Mouse (Mus musculus) CH12.LX (cell line): ENCODE results near the gene Fev. TPM values are rescaled to one million over a fixed set of nuclear protein-coding genes. Genes with fewer than 3 reads are reported as not detected.

ENCODE experiments used
- DNase-seq: peaks from one replicate; pipeline ENCODE4 v3.0.0-alpha.2; 2013; ENCODE audit errors: extremely low read depth
- H3K27ac ChIP-seq: 2 replicates; pipeline ENCODE4 v1.5.1; 2012; ENCODE audit warnings: low read depth, mild to moderate bottlenecking, control low read depth, moderate library complexity; ENCODE audit not compliant: insufficient read depth
- H3K27me3 ChIP-seq: replicated peaks from 2 replicates; pipeline ENCODE3; 2012; ENCODE audit warnings: inconsistent platforms
- H3K36me3 ChIP-seq, 2 experiments: replicated peaks in 1 of 2; 2 replicates each; pipeline versions ENCODE3 to v1.6.1; 2012; ENCODE audit warnings: inconsistent platforms in 1 of 2, low read length in 1 of 2, mild to moderate bottlenecking in 1 of 2, mixed read lengths in 1 of 2, moderate library complexity in 1 of 2; ENCODE audit not compliant: control insufficient read depth in 1 of 2, insufficient read depth in 1 of 2
- H3K4me1 ChIP-seq, 2 experiments: 2 replicates each; pipeline ENCODE4 v1.6.1; 2012; ENCODE audit warnings: inconsistent platforms in 1 of 2, moderate library complexity in 1 of 2; ENCODE audit not compliant: insufficient read depth in 2 of 2, control insufficient read depth in 1 of 2
- H3K4me2 ChIP-seq: 2 replicates; pipeline ENCODE4 v1.6.1; 2012; ENCODE audit warnings: low read depth, mild to moderate bottlenecking, control low read depth; ENCODE audit not compliant: poor library complexity, insufficient read depth, severe bottlenecking
- H3K4me3 ChIP-seq, 3 experiments: fragments of 150-350 bp in 1 of 3; sonication (generic) in 1 of 3; replicated peaks in 1 of 3; 2 replicates each; pipeline versions ENCODE3 to v1.5.1; 2011 to 2012; ENCODE audit warnings: low read depth in 2 of 3, low read length in 2 of 3, mild to moderate bottlenecking in 2 of 3, moderate library complexity in 2 of 3, control low read depth in 1 of 3, improper control_type of control experiment in 1 of 3, inconsistent platforms in 1 of 3, mixed read lengths in 1 of 3; ENCODE audit not compliant: poor library complexity in 1 of 3
- H3K79me2 ChIP-seq: replicated peaks from 2 replicates; pipeline ENCODE4 v1.6.1; 2012; ENCODE audit warnings: mild to moderate bottlenecking, moderate library complexity; ENCODE audit not compliant: control insufficient read depth, poor library complexity, insufficient read depth, severe bottlenecking; ENCODE audit errors: extremely low read depth
- H3K9ac ChIP-seq: 2 replicates; pipeline ENCODE4 v1.6.1; 2012; ENCODE audit warnings: low read depth, mild to moderate bottlenecking, control low read depth, moderate library complexity; ENCODE audit not compliant: insufficient read depth
- H3K9me3 ChIP-seq: replicated peaks from 2 replicates; pipeline ENCODE3; 2012; ENCODE audit warnings: low read length, inconsistent platforms, mixed read lengths
- BHLHE40 ChIP-seq: IDR thresholded peaks from 2 replicates; pipeline ENCODE4 v1.6.1; 2011; ENCODE audit warnings: mild to moderate bottlenecking, low read depth, low read length, improper control_type of control experiment
- CHD2 ChIP-seq: IDR thresholded peaks from 2 replicates; pipeline ENCODE4 v1.6.1; 2011; ENCODE audit warnings: low read length, improper control_type of control experiment
- E2F4 ChIP-seq: IDR thresholded peaks from 2 replicates; pipeline ENCODE4 v1.6.1; 2011; ENCODE audit warnings: low read depth, low read length, improper control_type of control experiment; ENCODE audit not compliant: insufficient replicate concordance
- EP300 ChIP-seq: IDR thresholded peaks from 2 replicates; pipeline ENCODE4 v1.6.1; 2011; ENCODE audit warnings: low read length, improper control_type of control experiment
- GABPA ChIP-seq: IDR thresholded peaks from 2 replicates; pipeline ENCODE4 v1.6.1; 2012; ENCODE audit warnings: low read depth, low read length, improper control_type of control experiment, inconsistent platforms; ENCODE audit not compliant: insufficient replicate concordance
- HCFC1 ChIP-seq: IDR thresholded peaks from 2 replicates; pipeline ENCODE4 v1.6.1; 2012; ENCODE audit warnings: low read depth, mild to moderate bottlenecking, inconsistent platforms, low read length, improper control_type of control experiment
- IRF4 ChIP-seq: IDR thresholded peaks from 2 replicates; pipeline ENCODE4 v1.6.1; 2014; ENCODE audit warnings: low read depth, mild to moderate bottlenecking, inconsistent platforms, low read length, improper control_type of control experiment
- JUN ChIP-seq: IDR thresholded peaks from 2 replicates; pipeline ENCODE4 v1.6.1; 2011; ENCODE audit warnings: low read depth, mild to moderate bottlenecking, low read length, improper control_type of control experiment, moderate library complexity; ENCODE audit not compliant: insufficient read depth
- JUND ChIP-seq: conservative IDR thresholded peaks from 2 replicates; pipeline ENCODE4 v1.6.1; 2011; ENCODE audit warnings: low read depth, low read length, improper control_type of control experiment
- KAT2A ChIP-seq: IDR thresholded peaks from 2 replicates; pipeline ENCODE4 v1.6.1; 2012; ENCODE audit warnings: low read length, improper control_type of control experiment, inconsistent platforms; ENCODE audit not compliant: insufficient replicate concordance
- MAFK ChIP-seq: IDR thresholded peaks from 2 replicates; pipeline ENCODE4 v1.6.1; 2011; ENCODE audit warnings: low read length, improper control_type of control experiment; ENCODE audit not compliant: insufficient replicate concordance
- MAX ChIP-seq: IDR thresholded peaks from 2 replicates; pipeline ENCODE4 v1.6.1; 2011; ENCODE audit warnings: low read length, improper control_type of control experiment
- MAZ ChIP-seq: IDR thresholded peaks from 2 replicates; pipeline ENCODE4 v1.6.1; 2012; ENCODE audit warnings: low read depth, mild to moderate bottlenecking, inconsistent platforms, low read length, improper control_type of control experiment, moderate library complexity
- MEF2A ChIP-seq: IDR thresholded peaks from 2 replicates; pipeline ENCODE4 v1.6.1; 2014; ENCODE audit warnings: low read depth, mild to moderate bottlenecking, inconsistent platforms, low read length, improper control_type of control experiment, borderline replicate concordance
- MYC ChIP-seq: IDR thresholded peaks from 2 replicates; pipeline ENCODE4 v1.6.1; 2011; ENCODE audit warnings: low read depth, mild to moderate bottlenecking, improper control_type of control experiment, low read length
- PAX5 ChIP-seq: IDR thresholded peaks from 2 replicates; pipeline ENCODE4 v1.6.1; 2012; ENCODE audit warnings: low read length, inconsistent platforms, mixed read lengths
- POLR2A ChIP-seq: IDR thresholded peaks from 2 replicates; pipeline ENCODE4 v1.6.1; 2011; ENCODE audit warnings: low read depth, mild to moderate bottlenecking, improper control_type of control experiment, low read length
- POLR2AphosphoS2 ChIP-seq: IDR thresholded peaks from 2 replicates; pipeline ENCODE4 v1.6.1; 2011; ENCODE audit warnings: low read depth, low read length, improper control_type of control experiment
- RAD21 ChIP-seq: IDR thresholded peaks from 2 replicates; pipeline ENCODE4 v1.6.1; 2011; ENCODE audit warnings: low read depth, mild to moderate bottlenecking, low read length, improper control_type of control experiment, moderate library complexity
- RCOR1 ChIP-seq: conservative IDR thresholded peaks from 2 replicates; pipeline ENCODE4 v1.6.1; 2012; ENCODE audit warnings: low read depth, mild to moderate bottlenecking, inconsistent platforms, low read length, improper control_type of control experiment
- SIN3A ChIP-seq: IDR thresholded peaks from 2 replicates; pipeline ENCODE4 v1.6.1; 2012; ENCODE audit warnings: low read length, improper control_type of control experiment, inconsistent platforms
- SMC3 ChIP-seq: IDR thresholded peaks from 2 replicates; pipeline ENCODE4 v1.6.1; 2011; ENCODE audit warnings: low read depth, low read length, improper control_type of control experiment
- TBP ChIP-seq: conservative IDR thresholded peaks from 2 replicates; pipeline ENCODE4 v1.6.1; 2011; ENCODE audit warnings: low read depth, low read length, improper control_type of control experiment
- TCF12 ChIP-seq: IDR thresholded peaks from 2 replicates; pipeline ENCODE4 v1.6.1; 2014; ENCODE audit warnings: low read depth, mild to moderate bottlenecking, inconsistent platforms, low read length, improper control_type of control experiment
- UBTF ChIP-seq: IDR thresholded peaks from 2 replicates; pipeline ENCODE4 v1.6.1; 2012; ENCODE audit warnings: low read depth, mild to moderate bottlenecking, inconsistent platforms, low read length, improper control_type of control experiment, moderate library complexity
- USF1 ChIP-seq: IDR thresholded peaks from 2 replicates; pipeline ENCODE4 v1.6.1; 2014; ENCODE audit warnings: low read depth, mild to moderate bottlenecking, inconsistent platforms, low read length, improper control_type of control experiment
- ZKSCAN1 ChIP-seq: IDR thresholded peaks from 2 replicates; pipeline ENCODE4 v1.6.1; 2012; ENCODE audit warnings: low read depth, inconsistent platforms, low read length, improper control_type of control experiment, borderline replicate concordance
- ZMIZ1 ChIP-seq: IDR thresholded peaks from 2 replicates; pipeline ENCODE4 v1.6.1; 2012; ENCODE audit warnings: low read depth, mild to moderate bottlenecking, inconsistent platforms, low read length, improper control_type of control experiment
- ZNF384 ChIP-seq: IDR thresholded peaks from 2 replicates; pipeline ENCODE4 v1.6.1; 2012; ENCODE audit warnings: low read depth, low read length, improper control_type of control experiment, inconsistent platforms
- dilution Hi-C: fragments of 300-500 bp; cut with MboI; formaldehyde crosslinking; loops from 2 replicates; pipeline ENCODE4 v1.14.3; 2020; ENCODE audit warnings: low sequenced_read_pairs; ENCODE audit not compliant: extremely low pct_unique_long_range_greater_than_20kb, extremely low pct_ligation_motif_present
- in situ Hi-C: fragments of 300-500 bp; cut with MboI; formaldehyde crosslinking; loops from 3 replicates; pipeline ENCODE4 v1.14.3; 2019; ENCODE audit warnings: low sequenced_read_pairs, low pct_ligation_motif_present, low pct_unique_long_range_greater_than_20kb, mixed read lengths
- polyA plus RNA-seq: library from polyadenylated mRNA; unstranded; fragments of >175 nt; gene quantifications from 2 replicates; pipeline ENCODE4 v1.2.1, GENCODE M21; 2012; ENCODE audit warnings: low read depth; ENCODE audit not compliant: insufficient read length
- total RNA-seq, 2 experiments: library from RNA; depleted of rRNA; stranded (reverse); fragments of 300-350 nt in 1 of 2; fragments of >200 nt in 1 of 2; gene quantifications; 2 replicates each; pipeline ENCODE4 v1.2.3; 2012 to 2014

The Fev gene
- total and polyA plus RNA-seq, 3 experiments: not detected

DNA sequence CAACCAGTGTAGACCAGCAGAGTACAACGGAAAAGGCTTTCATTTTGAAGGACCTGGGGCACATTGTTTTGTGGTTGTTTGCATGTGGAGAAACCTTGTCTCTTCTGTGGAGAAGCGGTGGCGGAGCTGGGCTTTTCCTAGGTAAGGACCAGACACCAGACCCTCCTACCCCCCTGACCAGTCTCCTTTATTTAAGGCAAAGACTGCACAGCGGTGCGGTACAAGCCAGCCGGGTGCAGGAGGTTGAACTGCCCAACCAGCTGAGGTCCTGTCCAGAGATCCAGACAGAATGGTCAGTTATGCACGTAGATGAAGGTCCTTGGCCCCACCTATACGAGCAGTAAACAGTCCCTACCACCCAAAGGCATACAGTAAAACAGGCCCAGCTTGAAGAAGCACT, 2.4 kb downstream of the Fev start:
- peaks cover 2 to 5% of the 10 kb centered on the region in 2 experiments; a peak in 2 of 4 replicates for H3K4me1 ChIP-seq
- H3K27me3 ChIP-seq: peaks cover 41% of the 10 kb centered on the region
- peaks cover 26% of the 10 kb centered on the region for H3K9me3 ChIP-seq
- H3K36me3 ChIP-seq: no peaks in the 10 kb centered on the region
- no peak overlapping the region for H3K4me2 ChIP-seq
- TF ChIP-seq ZNF384: no peak
- no peak for TF ChIP-seq SIN3A
- no peak for TF ChIP-seq JUND
- TF ChIP-seq MAZ: no peak
- TF ChIP-seq MAX: no peak
- no peak for TF ChIP-seq MAFK
- TF ChIP-seq PAX5: no peak
- no peak for TF ChIP-seq TBP
- TF ChIP-seq TCF12: no peak
- no peak for TF ChIP-seq ZMIZ1
- no peak for TF ChIP-seq SMC3
- no peak for TF ChIP-seq USF1
- TF ChIP-seq MYC: no peak
- TF ChIP-seq JUN: no peak
- TF ChIP-seq IRF4: no peak
- no peak for TF ChIP-seq HCFC1
- no peak for TF ChIP-seq MEF2A
- no peak for TF ChIP-seq RCOR1
- TF ChIP-seq RAD21: no peak
- TF ChIP-seq E2F4: no peak
- TF ChIP-seq, all 38 proteins: peak for 0
- no peak overlapping the region for H3K27ac ChIP-seq
- H3K9ac ChIP-seq: no peak overlapping the region
- no peak overlapping the region for H3K4me3 ChIP-seq
- dilution Hi-C loops: no loop called here
- in situ Hi-C loops: no loop called here
- no peaks in the 10 kb centered on the region for H3K79me2 ChIP-seq
- DNase-seq: no peak

DNA sequence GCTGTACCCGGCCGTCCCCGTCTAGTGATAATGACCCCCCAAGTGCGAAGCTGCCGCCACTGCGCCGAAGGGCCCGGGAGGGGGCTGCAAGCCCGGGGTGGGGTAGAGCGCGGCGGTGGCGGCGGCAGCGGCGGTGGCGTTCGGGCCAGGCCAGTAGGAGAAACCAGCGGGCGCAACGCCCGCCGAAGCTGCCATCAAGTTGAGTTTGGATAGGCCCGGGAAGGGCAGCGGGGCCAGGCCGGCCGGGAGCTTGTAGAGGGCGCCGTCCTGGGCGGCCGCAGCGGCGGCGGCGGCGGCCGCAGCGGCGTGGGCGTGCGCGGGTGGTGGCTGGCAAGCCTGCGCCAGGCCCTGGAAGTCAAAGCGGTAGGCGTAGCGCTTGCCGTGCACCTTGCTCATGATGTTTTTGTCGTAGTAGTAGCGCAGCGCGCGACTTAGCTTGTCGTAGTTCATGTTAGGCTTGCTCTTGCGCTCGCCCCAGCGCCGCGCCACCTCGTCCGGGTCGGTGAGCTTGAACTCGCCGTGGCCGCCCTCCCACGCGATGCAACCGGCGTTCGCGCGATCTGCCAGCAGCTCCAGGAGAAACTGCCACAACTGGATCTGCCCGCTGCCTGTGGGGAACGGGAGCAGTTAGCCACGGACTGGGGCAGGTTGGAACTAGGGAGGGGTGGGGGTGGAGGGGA, 3.0 kb downstream of the Fev start:
- Histone ChIP-seq H3K9me3 (peaks cover 26% of the 10 kb centered on the region), H3K36me3 (no peaks in the 10 kb centered on the region), H3K4me2 (no peak overlapping the region), H3K79me2 (no peaks in the 10 kb centered on the region), H3K4me1 (peaks cover 2 to 5% of the 10 kb centered on the region in 2 experiments; a peak in 2 of 4 replicates), H3K9ac (no peak overlapping the region), H3K4me3 (no peak overlapping the region), H3K27ac (no peak overlapping the region), H3K27me3 (peaks cover 44% of the 10 kb centered on the region)
- dilution Hi-C loops: no loop called here
- TF ChIP-seq SMC3: no peak
- no peak for TF ChIP-seq EP300
- no peak for TF ChIP-seq MAFK
- TF ChIP-seq POLR2A: no peak
- no peak for TF ChIP-seq MAX
- TF ChIP-seq POLR2AphosphoS2: no peak
- TF ChIP-seq BHLHE40: no peak
- no peak for TF ChIP-seq KAT2A
- TF ChIP-seq PAX5: no peak
- no peak for TF ChIP-seq MAZ
- TF ChIP-seq MEF2A: no peak
- TF ChIP-seq TCF12: no peak
- no peak for TF ChIP-seq UBTF
- no peak for TF ChIP-seq HCFC1
- no peak for TF ChIP-seq RCOR1
- no peak for TF ChIP-seq CHD2
- no peak for TF ChIP-seq ZKSCAN1
- TF ChIP-seq GABPA: no peak
- TF ChIP-seq MYC: no peak
- TF ChIP-seq SIN3A: no peak
- no peak for DNase-seq
- in situ Hi-C loops: no loop called here
